Mouse (Mus musculus) spleen, adult 2 months (tissue): ENCODE results near the gene Bcl7c.

ENCODE experiments used
- CTCF ChIP-seq: fragments of 200-500 bp; IDR thresholded peaks from 2 replicates; pipeline ENCODE4 v1.5.1; 2011; ENCODE audit warnings: mild to moderate bottlenecking, inconsistent platforms; ENCODE audit not compliant: insufficient read depth, insufficient read length, insufficient replicate concordance; ENCODE audit errors: extremely low read depth
- POLR2A ChIP-seq: fragments of 200-500 bp; IDR thresholded peaks from 2 replicates; pipeline ENCODE4 v1.6.1; 2011; ENCODE audit warnings: low read depth, low read length, inconsistent platforms

- TF ChIP-seq CTCF (no peak), POLR2A (no peak)
Observed at GRCm38 (mm10) chr7:127649206-127649605, 59.5 kb downstream of the Bcl7c start.
